Mouse (Mus musculus) kidney, adult 2 months (tissue): Measurements from ENCODE around the gene Ndufc1.

Experiments
- CTCF ChIP-seq: fragments of 200-500 bp; conservative IDR thresholded peaks from 2 replicates; pipeline ENCODE4 v1.5.1; 2011; ENCODE audit warnings: low read depth, mild to moderate bottlenecking, control low read depth, low read length, moderate library complexity, mixed read lengths; ENCODE audit not compliant: insufficient read depth, insufficient read length
- POLR2A ChIP-seq: fragments of 200-500 bp; IDR thresholded peaks from one replicate; pipeline ENCODE4 v1.6.1; 2011; ENCODE audit warnings: low read depth, low read length, control low read depth

DNA sequence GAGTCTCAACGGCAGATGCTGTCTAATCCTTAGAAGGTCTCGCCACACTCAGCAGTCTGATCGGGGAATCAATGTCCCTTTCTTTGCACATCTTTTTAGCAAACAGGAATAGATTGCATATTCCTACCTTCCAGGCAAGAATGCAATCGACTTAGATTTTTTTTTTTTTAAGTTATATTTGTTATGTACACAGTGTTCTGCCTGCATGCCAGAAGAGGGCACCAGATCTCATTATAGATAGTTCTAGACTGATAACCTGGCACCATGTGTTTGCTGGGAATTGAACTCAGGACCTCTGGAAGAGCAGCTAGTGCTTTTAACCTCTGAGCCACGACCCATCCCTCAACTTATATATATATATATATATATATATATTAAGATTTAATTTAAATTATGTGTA lies 35.2 kb downstream of the Ndufc1 start:
- TF ChIP-seq CTCF (no peak), POLR2A (no peak)
